In the genomic region with DNA sequence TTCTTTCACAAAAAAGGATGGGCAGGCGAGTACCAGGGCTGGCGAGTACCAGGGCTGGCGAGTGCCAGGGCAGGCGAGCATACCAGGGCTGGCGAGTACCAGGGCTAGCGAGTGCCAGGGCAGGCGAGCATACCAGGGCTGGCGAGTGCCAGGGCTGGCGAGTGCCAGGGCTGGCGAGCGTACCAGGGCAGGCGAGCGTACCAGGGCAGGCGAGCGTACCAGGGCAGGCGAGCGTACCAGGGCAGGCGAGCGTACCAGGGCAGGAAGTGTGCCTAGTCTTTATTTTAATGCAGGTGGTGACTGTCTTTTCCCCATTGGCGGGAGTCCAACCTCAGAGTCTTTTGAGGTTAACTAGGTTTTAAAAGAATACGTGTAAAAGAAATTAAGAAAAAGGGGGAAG, we compare ENCODE assay signal across 10 mouse cellular contexts. TPM values are rescaled to one million over a fixed set of nuclear protein-coding genes. Genes with fewer than 3 reads are reported as not detected.
DNase-seq lines count a peak whose midpoint lies in the region; ATAC-seq and TF ChIP-seq lines count a peak whose summit lies in the region.
"Had no signal": no experiment of that assay in that cellular context is flagged by ENCODE, and none has a peak within 500 bp of the region (broad histone marks: within the 10 kb centered on the region; RNA-seq: fewer than 3 reads in every experiment).

No protein-coding gene starts in this region.

- H3K27me3 ChIP-seq in testis, adult 2 months (ENCODE audit: control insufficient read depth, insufficient read depth, low read length), result no peaks in the 10 kb centered on the region
- H3K27me3 ChIP-seq in liver, embryonic 12.5 days (replicated peaks), result no peaks in the 10 kb centered on the region
- H3K27me3 ChIP-seq in midbrain, embryonic 14.5 days (ENCODE audit: control insufficient read depth, insufficient read depth, low read length), result no peaks in the 10 kb centered on the region
- no peaks in the 10 kb centered on the region for H3K27me3 ChIP-seq in forebrain, embryonic 13.5 days
- H3K27me3 ChIP-seq: lung, embryonic 15.5 days; neural tube, embryonic 15.5 days had no signal

- no peak overlapping the region for H3K9ac ChIP-seq in liver, embryonic 12.5 days
- H3K9ac ChIP-seq in midbrain, embryonic 14.5 days (replicated peaks; ENCODE audit: low read length), result no peak overlapping the region
- H3K9ac ChIP-seq in forebrain, embryonic 13.5 days, result no peak overlapping the region
- H3K9ac ChIP-seq: lung, embryonic 15.5 days; neural tube, embryonic 15.5 days had no signal

- no peak for TF ChIP-seq CTCF in testis, adult 2 months (IDR thresholded peaks at IDR 0.05; ENCODE audit: control insufficient read depth, insufficient read depth, insufficient replicate concordance, low read depth, low read length)

- H3K4me1 ChIP-seq in testis, adult 2 months (ENCODE audit: control insufficient read depth, insufficient read depth, low read length), result peaks cover 4% of the 10 kb centered on the region
- peaks cover 35% of the 10 kb centered on the region for H3K4me1 ChIP-seq in liver, embryonic 12.5 days
- peaks cover 7% of the 10 kb centered on the region for H3K4me1 ChIP-seq in midbrain, embryonic 14.5 days (ENCODE audit: control insufficient read depth, insufficient read depth, low read length)
- H3K4me1 ChIP-seq in forebrain, embryonic 13.5 days, result peaks cover 10% of the 10 kb centered on the region

- 74% methylated on average over 21 of the region's 21 CpGs for WGBS in liver, embryonic 12.5 days (ENCODE audit: insufficient replicate concordance)
- 85% methylated on average over 21 of the region's 21 CpGs for WGBS in midbrain, embryonic 14.5 days
- WGBS in forebrain, embryonic 13.5 days, result 73% methylated on average over 21 of the region's 21 CpGs

- no peak overlapping the region for H3K4me3 ChIP-seq in testis, adult 2 months (ENCODE audit: control insufficient read depth, low read depth, low read length)
- no peak overlapping the region for H3K4me3 ChIP-seq in liver, embryonic 12.5 days
- H3K4me3 ChIP-seq in midbrain, embryonic 14.5 days (replicated peaks; ENCODE audit: low read depth, low read length), result no peak overlapping the region
- no peak overlapping the region for H3K4me3 ChIP-seq in forebrain, embryonic 13.5 days
- H3K4me3 ChIP-seq: lung, embryonic 15.5 days; neural tube, embryonic 15.5 days had no signal

- H3K9me3 ChIP-seq in liver, embryonic 12.5 days (replicated peaks), result no peaks in the 10 kb centered on the region
- no peaks in the 10 kb centered on the region for H3K9me3 ChIP-seq in midbrain, embryonic 14.5 days (ENCODE audit: control insufficient read depth, low read length)
- no peaks in the 10 kb centered on the region for H3K9me3 ChIP-seq in forebrain, embryonic 13.5 days (replicated peaks)
- H3K9me3 ChIP-seq: lung, embryonic 15.5 days; neural tube, embryonic 15.5 days had no signal

- no peak for TF ChIP-seq POLR2A in testis, adult 2 months (IDR thresholded peaks at IDR 0.05; ENCODE audit: control insufficient read depth, low read depth, low read length)

- ATAC-seq in liver, embryonic 12.5 days, result no peak
- no peak for ATAC-seq in midbrain, embryonic 14.5 days (ENCODE audit: low FRiP score, low TSS enrichment)
- ATAC-seq in forebrain, embryonic 13.5 days, result no peak

- peak overlapping the region; percentile 27; the same call in 1 of the 2 replicates for H3K27ac ChIP-seq in testis, adult 2 months (ENCODE audit: control insufficient read depth, insufficient read depth, low read depth, low read length)
- no peak overlapping the region for H3K27ac ChIP-seq in liver, embryonic 12.5 days
- H3K27ac ChIP-seq in midbrain, embryonic 14.5 days (replicated peaks; ENCODE audit: low read depth, low read length), result no peak overlapping the region
- H3K27ac ChIP-seq in forebrain, embryonic 13.5 days, result no peak overlapping the region
- H3K27ac ChIP-seq: lung, embryonic 15.5 days; neural tube, embryonic 15.5 days had no signal

- peak overlapping the region; percentile 16; the same call in 1 of the 2 replicates for H3K4me2 ChIP-seq in liver, embryonic 12.5 days
- H3K4me2 ChIP-seq in midbrain, embryonic 14.5 days (ENCODE audit: low read length), result no peak overlapping the region
- no peak overlapping the region for H3K4me2 ChIP-seq in forebrain, embryonic 13.5 days
- H3K4me2 ChIP-seq: lung, embryonic 15.5 days; neural tube, embryonic 15.5 days had no signal

- peak; percentile 24 for DNase-seq in adrenal gland, postnatal 14 days
- DNase-seq in adrenal gland, adult (ENCODE audit: inconsistent age in 2 of 2, low spot score in 1 of 2), result no peak
- no peak for DNase-seq in testis, postnatal 14 days (ENCODE audit: low spot score)
- no peak for DNase-seq in right cerebral cortex, postnatal 10 days (ENCODE audit: low spot score in 2 of 2)
- no peak for DNase-seq in midbrain, embryonic 14.5 days

- no peaks in the 10 kb centered on the region for H3K36me3 ChIP-seq in testis, adult 2 months (ENCODE audit: control insufficient read depth, insufficient read depth, low read length)
- no peaks in the 10 kb centered on the region for H3K36me3 ChIP-seq in liver, embryonic 12.5 days
- no peaks in the 10 kb centered on the region for H3K36me3 ChIP-seq in midbrain, embryonic 14.5 days (ENCODE audit: control insufficient read depth, insufficient read depth, low read length)
- H3K36me3 ChIP-seq in forebrain, embryonic 13.5 days (ENCODE audit: poor library complexity, severe bottlenecking), result no peaks in the 10 kb centered on the region
- H3K36me3 ChIP-seq: lung, embryonic 15.5 days; neural tube, embryonic 15.5 days had no signal

RNA-seq across cellular contexts. Expression of a gene that starts 3.4 kb away (rescaled TPM):
- 67.9 and 75.7 TPM in 2 replicates for total RNA-seq in adrenal gland, postnatal 14 days (2021)
- 10.8 and 13.3 TPM in 2 replicates for polyA plus RNA-seq in testis, adult 2 months (2012; rRNA removed)
- polyA plus RNA-seq in liver, embryonic 12.5 days (2016; fragmentation: Nextera tagmentation; extraction: Ambion mirVana), result 28.6 and 28.7 TPM in 2 replicates
- 50.5 and 52.4 TPM in 2 replicates for polyA plus RNA-seq in midbrain, embryonic 14.5 days (2014; fragmentation: Nextera tagmentation; extraction: Ambion mirVana)
- 34.8 and 41.9 TPM in 2 replicates for polyA plus RNA-seq in forebrain, embryonic 13.5 days (2015; fragmentation: Nextera tagmentation; extraction: Ambion mirVana)

RNA-seq across cellular contexts. Expression of a gene that starts 24.7 kb away (rescaled TPM):
- total RNA-seq in adrenal gland, postnatal 14 days (2021), result 6.5 and 9.4 TPM in 2 replicates
- 5.1 TPM in 2 replicates for polyA plus RNA-seq in testis, adult 2 months (2012; rRNA removed)
- 14.1 and 16.5 TPM in 2 replicates for polyA plus RNA-seq in liver, embryonic 12.5 days (2016; fragmentation: Nextera tagmentation; extraction: Ambion mirVana)
- polyA plus RNA-seq in midbrain, embryonic 14.5 days (2014; fragmentation: Nextera tagmentation; extraction: Ambion mirVana), result 43.4 and 43.5 TPM in 2 replicates
- polyA plus RNA-seq in forebrain, embryonic 13.5 days (2015; fragmentation: Nextera tagmentation; extraction: Ambion mirVana), result 35.5 and 40.7 TPM in 2 replicates
